Mouse (Mus musculus) cerebellum, adult 18-20 months (tissue): ENCODE data around the gene Smurf2.

Experiments used
- DNase-seq, 2 experiments: peaks; one replicate each; pipeline ENCODE4 v3.0.0; 2021

Gene Smurf2

DNA sequence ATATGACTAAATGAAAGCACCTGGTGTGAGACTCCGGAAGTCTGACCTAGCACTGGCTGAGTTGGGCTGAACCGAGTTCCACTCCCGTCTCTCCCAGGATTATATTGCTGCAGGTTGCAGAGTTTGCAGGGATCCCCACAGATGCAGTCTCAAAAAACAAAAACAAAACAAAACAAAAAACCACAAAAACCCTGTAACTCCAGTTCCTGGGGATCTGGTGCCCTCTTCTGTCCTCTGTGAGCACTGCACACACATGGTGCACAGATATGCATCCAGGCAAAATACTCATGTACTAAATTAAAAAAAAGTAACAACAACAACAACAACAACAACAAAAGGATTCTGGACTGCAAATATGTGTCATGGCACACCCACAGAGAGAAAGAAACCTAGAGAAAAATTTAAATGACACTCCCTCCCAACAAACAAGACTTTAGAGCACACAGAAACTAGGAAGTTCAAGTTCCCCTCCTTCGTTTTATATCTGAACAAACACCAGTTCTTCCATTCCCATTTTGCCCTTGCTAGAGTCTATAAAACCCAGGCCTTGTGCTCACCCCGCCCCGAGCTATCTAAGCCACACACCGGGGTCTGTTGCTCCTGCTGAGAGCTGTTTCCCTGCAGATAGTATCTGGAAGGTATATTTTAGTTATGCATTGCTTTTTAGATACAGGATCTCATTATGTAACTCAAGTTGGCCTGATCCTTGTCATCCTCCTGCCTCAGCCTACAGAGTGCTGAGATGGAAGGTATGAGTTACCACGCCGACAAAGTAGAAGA, 150.1 kb downstream of the Smurf2 start:
- DNase-seq, result no peak
